Mouse (Mus musculus): ENCODE data around the gene Gm38100.

The Gm38100 gene

GRCm38 (mm10) chr1:175920029-175920428 lies at the start of gene Gm38100:
TSS of gene Gm38100 (plus strand) at chr1:175920329.
- ATAC-seq (ENCODE audit: low TSS enrichment): no peak

- no peak; the same call in 1 of the 2 replicates for ATAC-seq (ENCODE audit: low TSS enrichment)
These were observed 49.4 kb upstream of the Gm38100 start for GRCm38 (mm10) chr1:175870716-175871115.

- no peak for ATAC-seq (ENCODE audit: low TSS enrichment)
These were observed 47.9 kb upstream of the Gm38100 start for GRCm38 (mm10) chr1:175872028-175872816.

- ATAC-seq (ENCODE audit: low TSS enrichment): peak; percentile 100
These were observed 39.5 kb upstream of the Gm38100 start, which contains the start of gene Exo1 for GRCm38 (mm10) chr1:175880453-175881296. TSS of gene Exo1 (plus strand) at chr1:175880581.

- no peak for ATAC-seq (ENCODE audit: low TSS enrichment)
These were observed 36.7 kb upstream of the Gm38100 start for GRCm38 (mm10) chr1:175883398-175883797.

- ATAC-seq (ENCODE audit: low TSS enrichment): no peak
These were observed 26.9 kb upstream of the Gm38100 start for GRCm38 (mm10) chr1:175893263-175893662.

GRCm38 (mm10) chr1:175893726-175894125 lies 26.4 kb upstream of the Gm38100 start:
- ATAC-seq (ENCODE audit: low TSS enrichment): no peak

- no peak for ATAC-seq (ENCODE audit: low TSS enrichment)
These were observed 8.9 kb upstream of the Gm38100 start for GRCm38 (mm10) chr1:175911207-175911606.

GRCm38 (mm10) chr1:175912038-175912437 lies 8.1 kb upstream of the Gm38100 start:
- no peak for ATAC-seq (ENCODE audit: low TSS enrichment)

- no peak for ATAC-seq (ENCODE audit: low TSS enrichment)
These were observed 6.3 kb upstream of the Gm38100 start for GRCm38 (mm10) chr1:175913728-175914303.

- ATAC-seq (ENCODE audit: low TSS enrichment): no peak
These were observed 962 bp downstream of the Gm38100 start for GRCm38 (mm10) chr1:175921091-175921490.

GRCm38 (mm10) chr1:175923848-175924787 lies 4.0 kb downstream of the Gm38100 start:
- peak; percentile 92 for ATAC-seq (ENCODE audit: low TSS enrichment)

GRCm38 (mm10) chr1:175931391-175931790 lies 11.3 kb downstream of the Gm38100 start:
- ATAC-seq (ENCODE audit: low TSS enrichment): no peak

- peak; percentile 96 for ATAC-seq (ENCODE audit: low TSS enrichment)
These were observed 16.2 kb downstream of the Gm38100 start for GRCm38 (mm10) chr1:175936282-175936737.

- ATAC-seq (ENCODE audit: low TSS enrichment): no peak
These were observed 18.6 kb downstream of the Gm38100 start for GRCm38 (mm10) chr1:175938731-175939130.

GRCm38 (mm10) chr1:175943168-175943567 lies 23.0 kb downstream of the Gm38100 start:
- no peak for ATAC-seq (ENCODE audit: low TSS enrichment)

GRCm38 (mm10) chr1:175946718-175947315 lies 26.7 kb downstream of the Gm38100 start:
- ATAC-seq (ENCODE audit: low TSS enrichment): 0 out of 2 replicates have a peak, but pooled peaks have one; percentile 22

- no peak for ATAC-seq (ENCODE audit: low TSS enrichment)
These were observed 30.3 kb downstream of the Gm38100 start for GRCm38 (mm10) chr1:175950421-175950820.

GRCm38 (mm10) chr1:175950851-175951250 lies 30.7 kb downstream of the Gm38100 start:
- no peak for ATAC-seq (ENCODE audit: low TSS enrichment)

- no peak for ATAC-seq (ENCODE audit: low TSS enrichment)
These were observed 41.7 kb downstream of the Gm38100 start for GRCm38 (mm10) chr1:175961786-175962185.
